Mouse (Mus musculus): ENCODE measurements around the gene Rc3h1.

DNA sequence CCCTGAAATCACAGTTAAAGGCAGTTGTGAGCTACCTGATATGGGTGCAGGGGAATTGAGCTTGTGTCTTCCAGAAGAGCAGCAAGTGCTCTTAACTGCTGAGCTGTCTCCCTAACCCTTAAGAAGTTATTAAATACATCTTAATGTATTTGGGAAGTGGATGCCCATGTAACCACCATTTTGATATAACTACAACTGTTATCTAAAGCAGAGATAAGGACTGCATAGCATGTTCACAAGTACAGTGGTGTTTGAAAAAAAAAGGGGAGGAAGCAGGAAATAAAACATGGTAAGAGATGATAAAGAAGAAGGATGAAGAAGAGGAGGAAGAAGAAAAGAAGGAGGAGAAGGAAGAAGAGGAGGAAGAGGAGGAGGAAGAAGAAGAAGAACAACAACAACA lies 25.1 kb downstream of the Rc3h1 start:
- TF ChIP-seq CTCF (IDR thresholded peaks at IDR 0.05; ENCODE audit: low read depth, low read length) (no peak), GATA1 (IDR thresholded peaks at IDR 0.05; ENCODE audit: borderline replicate concordance, low read length) (no peak), POLR2AphosphoS5 (IDR thresholded peaks at IDR 0.05; ENCODE audit: insufficient replicate concordance, low read depth, low read length) (no peak), TAL1 (conservative IDR thresholded peaks at IDR 0.05; ENCODE audit: low read depth, low read length) (no peak)

Data from G1E (cell line).